Mouse (Mus musculus) c-Kit-negative CD71-positive TER-119-positive erythroid progenitor cells, embryonic 14.5 days (primary cell): Measurements from ENCODE around the gene Gpr87.
"Not testable (repeated sequence)": the region's sequence is repeated elsewhere in the genome, so short reads cannot be mapped to it uniquely, and the experiment has no call there.

Experiments
- DNase-seq: peaks from one replicate; pipeline ENCODE4 v3.0.0-alpha.2; 2013; ENCODE audit warnings: low read depth, low spot score

The Gpr87 gene

GRCm38 (mm10) chr3:59187336-59187735 is 7.6 kb downstream of the Gpr87 start:
- DNase-seq: no peak

- DNase-seq: no peak
These were observed 9.2 kb downstream of the Gpr87 start for GRCm38 (mm10) chr3:59185662-59186061.

- no peak for DNase-seq
These were observed 12.8 kb downstream of the Gpr87 start for GRCm38 (mm10) chr3:59182129-59182528.

GRCm38 (mm10) chr3:59181134-59181533 is 13.8 kb downstream of the Gpr87 start:
- DNase-seq: no peak

GRCm38 (mm10) chr3:59176871-59177270 is 18.0 kb downstream of the Gpr87 start:
- DNase-seq: no peak

- no peak for DNase-seq
These were observed 19.7 kb downstream of the Gpr87 start for GRCm38 (mm10) chr3:59175234-59175633.

GRCm38 (mm10) chr3:59174426-59175154 is 20.3 kb downstream of the Gpr87 start:
- no peak for DNase-seq

- no peak for DNase-seq
These were observed 24.8 kb downstream of the Gpr87 start for GRCm38 (mm10) chr3:59169921-59170627.

- DNase-seq: no peak
These were observed 25.7 kb downstream of the Gpr87 start for GRCm38 (mm10) chr3:59169215-59169614.

- no peak for DNase-seq
These were observed 26.4 kb downstream of the Gpr87 start for GRCm38 (mm10) chr3:59168476-59168875.

GRCm38 (mm10) chr3:59167417-59168054 is 27.4 kb downstream of the Gpr87 start:
- DNase-seq: no peak

GRCm38 (mm10) chr3:59160465-59160864 is 34.4 kb downstream of the Gpr87 start:
- no peak for DNase-seq

GRCm38 (mm10) chr3:59157048-59157447 is 37.9 kb downstream of the Gpr87 start:
- no peak for DNase-seq

- no peak for DNase-seq
These were observed 39.5 kb downstream of the Gpr87 start for GRCm38 (mm10) chr3:59155404-59155803.

GRCm38 (mm10) chr3:59154888-59155287 is 40.0 kb downstream of the Gpr87 start:
- DNase-seq: no peak

- no peak for DNase-seq
These were observed 41.5 kb downstream of the Gpr87 start, which contains the start of gene P2ry14 for GRCm38 (mm10) chr3:59153424-59153823. Gene P2ry14, minus strand, starts transcription at chr3:59153618.

GRCm38 (mm10) chr3:59150624-59151023 is 44.3 kb downstream of the Gpr87 start:
- no peak for DNase-seq

GRCm38 (mm10) chr3:59149646-59150045 is 45.3 kb downstream of the Gpr87 start:
- DNase-seq: no peak

- no peak for DNase-seq
These were observed 49.7 kb downstream of the Gpr87 start for GRCm38 (mm10) chr3:59145194-59145593.

GRCm38 (mm10) chr3:59141507-59142305 is 53.2 kb downstream of the Gpr87 start:
- no peak for DNase-seq

GRCm38 (mm10) chr3:59140941-59141340 is 54.0 kb downstream of the Gpr87 start:
- DNase-seq: not testable (repeated sequence)

- DNase-seq: no peak
These were observed 54.8 kb downstream of the Gpr87 start for GRCm38 (mm10) chr3:59140115-59140514.
